Mouse (Mus musculus): Measurements from ENCODE around the gene Vmn1r59. TPM values are rescaled to one million over a fixed set of nuclear protein-coding genes. Genes with fewer than 3 reads are reported as not detected.

Vmn1r59 gene
- not detected in 2 replicates for polyA plus RNA-seq (2012; ENCODE audit: low replicate concordance)

DNA sequence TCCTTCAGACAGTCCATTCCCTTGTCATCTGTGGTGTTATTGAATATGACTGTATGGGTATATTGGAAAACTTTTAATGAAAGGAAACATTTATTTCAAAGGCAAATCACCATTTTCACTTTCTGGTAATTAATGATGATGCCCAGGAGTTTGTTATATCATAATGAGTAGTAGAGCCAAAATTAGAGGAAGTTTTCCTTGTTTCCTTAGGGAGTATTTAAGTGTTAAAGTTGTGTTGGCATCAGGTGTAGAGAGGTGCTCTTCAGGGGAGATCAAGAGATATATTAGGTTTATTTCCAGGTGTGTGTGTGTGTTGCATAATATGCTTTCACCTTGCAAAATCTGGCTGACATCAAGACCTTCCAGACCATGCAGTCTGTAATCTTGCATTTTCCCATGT is at the start of gene Vmn1r59:
Gene Vmn1r59 (minus strand): TSS at position 101 of the 400 bp plus-strand sequence.

DNA sequence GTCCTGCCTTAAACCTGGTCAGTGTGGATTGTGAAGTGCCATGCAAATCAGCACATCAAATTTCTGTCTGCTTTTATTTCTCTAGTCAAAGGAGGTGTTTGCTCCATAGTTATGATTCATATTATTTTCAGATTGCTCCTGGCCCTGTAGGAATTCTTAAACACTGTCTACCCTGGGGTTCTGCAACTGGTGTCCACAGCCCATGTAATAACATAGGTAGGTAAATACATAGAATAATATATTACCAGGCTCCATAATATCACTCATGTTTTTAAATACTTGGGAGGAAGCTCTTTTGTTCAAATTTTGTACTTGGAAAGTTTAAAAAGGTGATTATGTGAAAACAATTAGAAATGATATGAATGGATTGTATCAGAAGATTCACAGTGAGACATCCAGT is 37.3 kb upstream of the Vmn1r59 start, which contains the start of gene Vmn2r28:
Gene Vmn2r28 (minus strand): TSS at position 101 of the 400 bp plus-strand sequence.

DNA sequence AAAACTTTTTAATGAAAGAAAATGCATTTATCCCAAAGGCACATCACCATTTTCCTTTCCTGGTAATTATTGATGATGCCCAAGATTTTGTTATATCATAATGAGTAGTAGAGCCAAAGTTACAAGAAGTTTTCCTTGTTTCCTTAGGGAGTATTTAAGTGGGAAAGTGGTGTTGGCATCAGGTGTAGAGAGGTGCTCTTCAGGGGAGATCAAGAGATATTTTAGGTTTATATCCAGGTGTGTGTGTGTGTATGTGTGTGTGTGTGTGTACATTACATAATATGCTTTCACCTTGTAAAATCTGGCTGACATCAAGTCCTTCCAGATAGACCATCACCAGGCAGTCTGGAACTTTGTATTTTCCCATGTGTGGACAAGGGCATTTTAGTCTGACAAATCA is 43.3 kb downstream of the Vmn1r59 start, which contains the start of gene Vmn1r58:
Gene Vmn1r58 (minus strand): TSS at position 101 of the 400 bp plus-strand sequence.

Other genes with a start within 250 kb of the Vmn1r59 start
- not detected in 2 replicates for gene Vmn1r57, start 238.3 kb downstream of the Vmn1r59 start, polyA plus RNA-seq (2012; ENCODE audit: low replicate concordance)
- not detected in 2 replicates for gene Gm5065, start 106.2 kb downstream of the Vmn1r59 start, polyA plus RNA-seq (2012; ENCODE audit: low replicate concordance)
- gene Nlrp2, start 105.7 kb downstream of the Vmn1r59 start, polyA plus RNA-seq (2012; ENCODE audit: low replicate concordance): not detected in 2 replicates
- not detected in 2 replicates for gene Vmn1r58, start 43.4 kb downstream of the Vmn1r59 start, polyA plus RNA-seq (2012; ENCODE audit: low replicate concordance)
- gene Vmn2r28, start 37.2 kb upstream of the Vmn1r59 start, polyA plus RNA-seq (2012; ENCODE audit: low replicate concordance): not detected in 2 replicates
- gene Vmn1r60, start 90.5 kb upstream of the Vmn1r59 start, polyA plus RNA-seq (2012; ENCODE audit: low replicate concordance): not detected in 2 replicates
- not detected in 2 replicates for gene Vmn1r61, start 156.5 kb upstream of the Vmn1r59 start, polyA plus RNA-seq (2012; ENCODE audit: low replicate concordance)
- not detected in 2 replicates for gene Vmn1r62, start 216.9 kb upstream of the Vmn1r59 start, polyA plus RNA-seq (2012; ENCODE audit: low replicate concordance)

Measured in leukemia stem cell, adult 10-12 weeks (primary cell).